Mouse (Mus musculus): ENCODE measurements around the gene Myo1h.

The Myo1h gene

DNA sequence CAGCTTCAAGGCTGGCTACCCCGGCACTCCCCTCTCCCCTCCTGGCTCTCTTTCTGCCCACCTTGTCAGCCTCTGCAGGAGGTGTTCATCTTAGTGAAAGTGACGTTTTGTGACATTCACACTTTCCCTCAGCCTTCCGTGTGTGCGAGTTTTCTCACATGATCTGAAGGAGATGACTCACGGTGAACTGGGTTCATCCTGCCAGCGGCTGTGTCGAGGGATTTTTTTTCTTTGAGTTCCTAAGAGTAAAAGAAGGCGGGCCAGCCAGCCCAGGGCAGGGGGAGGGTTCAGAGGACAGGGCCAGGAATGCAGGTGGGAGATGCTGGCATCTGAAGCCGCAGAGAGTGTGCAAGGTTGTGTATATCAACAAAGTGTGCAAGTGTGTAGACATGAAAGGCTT is 104.2 kb downstream of the Myo1h start:
- DNase-seq (ENCODE audit: low spot score), result no peak

DNA sequence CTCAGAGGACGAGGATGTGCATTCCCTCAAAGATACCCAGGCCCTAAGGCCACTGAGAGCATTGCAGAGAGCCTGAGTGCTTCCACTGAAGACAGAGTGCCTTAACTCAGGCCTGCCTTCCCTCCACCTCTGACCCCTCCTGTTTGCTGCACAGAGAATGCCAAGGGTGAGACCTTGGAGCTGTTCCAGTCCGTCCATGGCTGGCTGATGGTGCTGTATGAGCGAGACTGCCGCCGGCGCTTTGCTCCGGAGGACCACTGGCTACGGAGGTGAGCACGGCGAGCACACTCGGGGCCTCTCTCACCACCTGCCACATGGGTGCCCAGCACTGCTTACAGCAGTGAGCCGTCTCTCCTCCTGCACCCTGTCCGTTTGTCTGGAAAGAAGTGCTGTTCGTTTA is 117.6 kb downstream of the Myo1h start:
- DNase-seq (ENCODE audit: low spot score), result peak; percentile 39

DNA sequence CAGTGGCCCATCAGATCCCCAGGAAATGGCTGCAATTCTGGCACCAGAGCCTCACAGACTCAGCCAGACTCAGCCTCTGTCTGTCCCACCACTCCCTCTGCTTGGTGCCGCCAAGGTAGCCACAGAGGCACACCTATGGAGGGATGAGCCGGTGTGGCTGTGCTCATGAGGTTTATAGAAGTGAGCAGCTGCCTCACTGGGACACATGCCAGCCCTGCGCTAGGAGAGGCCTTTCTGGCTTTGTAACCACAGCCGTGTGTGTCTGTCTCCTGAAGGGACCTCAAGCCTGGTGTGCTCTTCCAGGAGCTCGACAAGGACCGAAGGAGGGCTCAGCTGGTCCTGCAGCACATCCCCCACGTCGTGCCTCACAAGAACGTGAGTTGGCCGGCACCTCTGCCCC is 118.3 kb downstream of the Myo1h start:
- no peak for DNase-seq (ENCODE audit: low spot score)

DNA sequence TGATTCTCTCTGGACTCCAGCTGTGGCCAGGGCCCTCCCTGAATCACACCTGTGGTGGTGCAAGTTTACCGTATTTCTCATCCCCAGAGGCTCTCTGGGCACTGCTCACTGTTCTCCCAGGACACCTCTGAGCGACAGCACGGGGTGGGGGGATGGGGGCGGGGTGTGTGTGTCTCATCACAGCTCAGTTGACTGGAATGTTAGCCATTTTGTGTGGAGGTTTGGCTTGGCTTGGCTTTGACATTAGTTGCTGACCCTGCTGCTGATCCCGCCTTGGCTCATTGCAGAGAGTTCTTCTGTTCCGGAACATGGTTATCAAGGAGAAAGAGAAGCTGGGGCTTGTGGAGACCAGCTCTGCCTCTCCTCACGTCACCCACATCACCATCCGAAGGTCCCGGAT is 118.8 kb downstream of the Myo1h start:
- no peak for DNase-seq (ENCODE audit: low spot score)

DNA sequence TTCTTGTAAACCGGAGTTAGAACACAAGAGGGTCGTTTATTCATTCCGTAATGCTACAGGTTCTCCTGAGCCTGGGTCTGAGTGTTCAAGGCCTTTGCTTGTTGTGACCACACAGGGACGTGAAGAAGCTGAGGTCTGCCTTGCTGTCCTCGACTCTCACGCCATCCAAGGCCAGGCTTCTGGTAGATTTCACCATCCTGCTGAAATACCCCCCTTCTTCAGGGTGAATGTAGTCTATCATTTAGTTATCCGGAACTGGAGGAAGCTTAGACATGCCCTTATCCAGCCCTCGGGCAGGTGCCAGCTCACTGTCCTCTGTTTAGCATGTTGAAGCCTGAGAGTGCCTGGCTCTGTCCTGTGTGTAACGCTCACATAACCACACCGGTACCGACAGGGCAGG is 119.9 kb downstream of the Myo1h start:
- no peak for DNase-seq (ENCODE audit: low spot score)

DNA sequence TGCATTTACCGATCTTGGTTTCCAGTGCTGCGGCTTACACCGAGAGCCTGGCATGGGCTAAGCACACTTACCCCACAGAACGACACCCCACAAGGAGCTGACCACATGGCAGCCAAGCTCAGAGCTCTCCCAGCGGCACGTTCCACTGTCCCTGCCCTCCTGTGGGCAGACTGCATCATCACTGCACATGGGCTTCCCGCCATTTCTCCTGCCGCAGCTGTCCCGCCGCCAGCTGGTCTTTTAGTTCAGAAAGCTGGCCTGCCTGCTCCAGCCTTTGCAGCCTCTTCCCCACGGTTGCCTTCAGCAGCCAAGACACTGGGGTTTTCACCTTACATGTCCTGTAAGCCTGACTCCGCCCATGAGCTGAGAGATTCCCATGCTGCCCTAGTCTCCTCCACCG is 121.5 kb downstream of the Myo1h start:
- DNase-seq (ENCODE audit: low spot score), result no peak

DNA sequence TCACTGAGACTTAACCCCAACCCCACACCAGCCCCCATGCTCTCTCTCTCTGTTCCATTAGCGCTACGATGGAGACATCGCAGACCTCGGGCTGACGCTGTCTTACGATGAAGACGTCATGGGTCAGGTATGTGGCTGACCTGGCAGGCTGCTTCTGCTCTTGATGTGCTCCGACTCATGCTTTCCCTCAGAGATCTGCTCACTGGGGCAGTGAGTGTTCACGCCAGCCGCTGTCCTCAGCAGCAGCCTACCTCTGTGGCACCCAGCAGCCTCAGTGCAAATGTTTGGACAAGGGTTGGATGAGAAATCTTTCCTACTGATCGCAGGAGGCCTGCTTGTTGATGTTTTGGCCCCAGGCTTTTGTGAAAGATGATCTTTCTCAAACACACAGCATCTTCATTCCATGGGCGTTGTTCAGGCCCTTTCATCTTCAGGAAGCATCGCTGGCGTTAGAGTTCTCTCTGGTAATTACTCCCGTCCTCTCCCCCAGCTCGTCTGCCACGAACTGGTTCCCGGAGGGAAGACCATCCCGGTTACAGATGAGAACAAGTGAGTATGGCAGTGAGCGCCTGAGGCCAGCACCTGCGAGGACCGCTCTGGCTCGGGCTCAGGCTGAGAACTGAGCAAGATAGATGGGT is 123.5 kb downstream of the Myo1h start:
- no peak for DNase-seq (ENCODE audit: low spot score)

DNA sequence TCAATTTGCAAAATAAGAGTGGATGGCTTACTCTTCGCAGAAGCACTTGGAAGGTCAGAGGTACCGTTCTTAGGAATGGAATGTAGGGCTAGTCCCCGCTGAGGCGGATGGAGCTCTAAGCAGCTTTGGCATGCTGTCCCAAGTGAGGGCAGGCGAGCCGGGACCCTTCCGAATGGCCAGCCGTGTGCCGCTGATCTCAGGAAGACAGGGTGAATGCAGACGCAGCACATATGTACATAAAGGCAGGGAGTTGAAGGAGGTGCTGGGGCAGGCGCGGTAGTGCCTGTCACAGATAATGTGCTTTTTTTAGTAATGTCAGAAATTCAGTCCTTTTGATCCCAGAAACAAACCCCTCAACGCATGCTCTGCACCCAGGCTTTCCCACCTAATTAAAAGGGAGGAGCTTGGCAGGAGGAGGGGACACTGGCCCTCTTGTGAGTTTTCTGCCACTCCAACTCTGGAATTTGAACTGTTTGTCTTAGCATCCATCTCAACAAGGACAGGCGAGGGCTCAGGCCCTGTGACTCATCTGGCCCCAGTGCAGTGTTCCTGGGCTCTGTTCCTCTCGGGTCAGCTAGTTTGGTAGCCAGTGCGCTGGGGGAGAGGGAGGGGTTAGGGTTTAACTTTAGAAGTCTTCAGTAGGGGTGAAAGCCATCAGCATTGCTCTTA is 124.2 kb downstream of the Myo1h start:
- no peak for DNase-seq (ENCODE audit: low spot score)

All from ovary, postnatal 36 days (tissue).